Mouse (Mus musculus): Measurements from ENCODE around the gene Gpt2. TPM values are rescaled to one million over a fixed set of nuclear protein-coding genes. Genes with fewer than 3 reads are reported as not detected.
A peak's percentile ranks its signal among the peaks of the same experiment; 100 is the strongest.

The Gpt2 gene
- polyA plus RNA-seq, 1 experiment from 2014 or later, result 25.7 TPM

DNA sequence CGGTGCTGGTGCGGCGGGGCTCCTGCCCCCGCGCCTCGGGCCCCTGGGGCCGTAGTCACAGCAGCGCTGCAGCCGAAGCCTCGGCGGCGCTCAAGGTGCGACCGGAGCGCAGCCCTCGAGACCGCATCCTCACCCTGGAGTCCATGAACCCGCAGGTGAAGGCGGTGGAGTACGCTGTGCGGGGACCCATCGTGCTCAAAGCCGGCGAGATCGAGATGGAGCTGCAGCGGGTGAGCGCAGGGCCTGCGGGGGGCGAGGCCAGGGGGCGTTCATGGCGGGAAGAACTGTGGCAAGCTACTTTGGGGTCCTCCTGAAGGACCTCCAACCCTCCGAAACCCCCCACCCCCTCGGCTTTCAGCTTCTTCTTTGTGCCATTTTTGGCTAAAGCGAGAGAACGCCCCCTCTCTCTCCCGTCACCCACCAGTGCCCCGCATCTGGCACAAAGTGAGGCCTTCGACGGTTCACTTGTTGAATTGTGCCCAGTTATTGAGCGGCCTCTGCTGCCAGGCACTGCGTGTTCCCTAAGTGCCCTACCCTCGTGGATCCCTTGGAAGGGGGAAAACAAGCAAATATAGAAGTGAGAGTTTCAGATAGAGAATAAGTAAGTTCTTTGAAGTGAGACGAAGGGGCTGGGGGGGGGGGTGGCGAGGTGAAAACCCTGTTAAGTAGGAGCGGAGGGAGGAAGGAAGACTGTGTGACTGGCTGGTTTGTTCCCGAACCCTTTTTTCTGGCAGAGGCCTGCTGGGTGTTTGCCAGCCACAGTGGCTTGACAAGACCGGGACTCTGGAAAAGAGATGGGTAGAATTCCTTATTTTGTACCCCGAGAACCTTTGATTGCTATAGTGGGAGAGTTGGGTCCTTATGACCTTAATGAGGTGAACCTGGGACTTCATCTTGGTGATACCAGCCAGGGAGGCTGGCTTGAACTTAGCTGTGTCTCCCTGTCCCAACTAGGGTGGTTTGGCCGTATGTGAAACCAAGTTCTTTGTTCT is 860 bp downstream of the Gpt2 start:
- Histone ChIP-seq H3K4me2 (peak overlapping the region; percentile 99), H3K9me3 (ENCODE audit: control insufficient read depth, low read length) (no peaks in the 10 kb centered on the region), H3K4me1 (replicated peaks; ENCODE audit: control insufficient read depth, insufficient read depth, low read length) (peaks cover 11% of the 10 kb centered on the region), H3K9ac (ENCODE audit: low read depth, low read length) (peak overlapping the region; percentile 66), H3K27me3 (replicated peaks; ENCODE audit: control insufficient read depth, insufficient read depth, low read length) (no peaks in the 10 kb centered on the region), H3K36me3 (ENCODE audit: control insufficient read depth, insufficient read depth, low read length) (no peaks in the 10 kb centered on the region; the same call in 1 of the 2 replicates), H3K4me3 (ENCODE audit: low read depth, low read length) (peak overlapping the region; percentile 82), H3K27ac (ENCODE audit: low read depth, low read length) (no peak overlapping the region)
- ATAC-seq (replicated peaks; ENCODE audit: low FRiP score) (no peak), DNase-seq (ENCODE audit: low spot score) (peak; percentile 49)
- 11% methylated on average over 46 of the region's 49 CpGs for WGBS

DNA sequence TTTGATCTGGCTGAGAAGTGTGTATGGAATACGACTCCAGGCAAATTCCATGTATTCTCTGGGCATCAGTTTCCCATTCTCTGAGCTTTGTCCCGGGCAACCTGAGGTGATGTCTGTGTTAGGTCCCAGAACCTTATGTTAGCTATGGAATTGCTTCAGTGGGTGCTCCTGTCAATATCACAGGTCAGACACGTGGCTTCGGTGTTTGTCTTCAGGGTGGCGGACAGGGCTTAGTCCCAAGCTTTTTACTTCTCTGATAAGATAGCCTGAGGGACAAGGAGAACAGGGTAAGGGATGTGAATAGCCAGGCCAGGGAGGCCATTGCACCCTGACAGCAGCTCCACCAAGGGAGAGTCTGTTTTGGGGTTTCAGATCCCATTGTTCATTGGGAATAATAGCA is 3.7 kb downstream of the Gpt2 start:
- no peak overlapping the region for H3K4me3 ChIP-seq (ENCODE audit: low read depth, low read length)
- WGBS, result 69% methylated on average over 5 of the region's 5 CpGs
- H3K4me1 ChIP-seq (replicated peaks; ENCODE audit: control insufficient read depth, insufficient read depth, low read length), result peaks cover 15% of the 10 kb centered on the region
- no peaks in the 10 kb centered on the region; the same call in 1 of the 2 replicates for H3K36me3 ChIP-seq (ENCODE audit: control insufficient read depth, insufficient read depth, low read length)
- no peak for ATAC-seq (replicated peaks; ENCODE audit: low FRiP score)
- H3K4me2 ChIP-seq, result no peak overlapping the region
- no peak for DNase-seq (ENCODE audit: low spot score)
- no peaks in the 10 kb centered on the region for H3K9me3 ChIP-seq (ENCODE audit: control insufficient read depth, low read length)
- H3K9ac ChIP-seq (ENCODE audit: low read depth, low read length), result no peak overlapping the region
- H3K27ac ChIP-seq (ENCODE audit: low read depth, low read length), result no peak overlapping the region
- no peaks in the 10 kb centered on the region for H3K27me3 ChIP-seq (replicated peaks; ENCODE audit: control insufficient read depth, insufficient read depth, low read length)

DNA sequence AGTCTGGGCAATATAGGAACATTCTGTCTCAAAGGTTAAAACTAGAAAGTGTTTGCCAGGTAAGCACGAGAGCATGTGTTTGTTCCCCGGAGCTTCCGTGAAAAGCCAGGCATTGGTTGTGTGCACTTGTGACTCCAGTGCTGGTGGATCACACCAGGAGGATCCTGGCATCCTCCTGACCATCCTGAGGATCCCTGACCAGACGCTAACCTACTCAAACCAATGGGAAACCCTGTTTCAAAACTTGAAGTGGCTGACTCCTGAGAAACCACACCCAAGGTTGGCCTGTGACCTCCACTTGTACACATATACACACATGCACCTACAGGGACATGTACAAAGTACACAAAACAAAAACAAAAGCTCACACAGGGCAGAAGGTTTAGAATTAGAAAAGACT is 4.4 kb downstream of the Gpt2 start:
- ATAC-seq (replicated peaks; ENCODE audit: low FRiP score) (no peak), DNase-seq (ENCODE audit: low spot score) (no peak)
- H3K4me1 ChIP-seq (replicated peaks; ENCODE audit: control insufficient read depth, insufficient read depth, low read length), result peaks cover 15% of the 10 kb centered on the region
- H3K27ac ChIP-seq (ENCODE audit: low read depth, low read length), result no peak overlapping the region
- no peak overlapping the region for H3K4me3 ChIP-seq (ENCODE audit: low read depth, low read length)
- 85% methylated on average over 4 of the region's 4 CpGs for WGBS
- H3K9me3 ChIP-seq (ENCODE audit: control insufficient read depth, low read length), result no peaks in the 10 kb centered on the region
- H3K9ac ChIP-seq (ENCODE audit: low read depth, low read length), result no peak overlapping the region
- no peaks in the 10 kb centered on the region; the same call in 1 of the 2 replicates for H3K36me3 ChIP-seq (ENCODE audit: control insufficient read depth, insufficient read depth, low read length)
- H3K27me3 ChIP-seq (replicated peaks; ENCODE audit: control insufficient read depth, insufficient read depth, low read length), result no peaks in the 10 kb centered on the region
- no peak overlapping the region for H3K4me2 ChIP-seq

DNA sequence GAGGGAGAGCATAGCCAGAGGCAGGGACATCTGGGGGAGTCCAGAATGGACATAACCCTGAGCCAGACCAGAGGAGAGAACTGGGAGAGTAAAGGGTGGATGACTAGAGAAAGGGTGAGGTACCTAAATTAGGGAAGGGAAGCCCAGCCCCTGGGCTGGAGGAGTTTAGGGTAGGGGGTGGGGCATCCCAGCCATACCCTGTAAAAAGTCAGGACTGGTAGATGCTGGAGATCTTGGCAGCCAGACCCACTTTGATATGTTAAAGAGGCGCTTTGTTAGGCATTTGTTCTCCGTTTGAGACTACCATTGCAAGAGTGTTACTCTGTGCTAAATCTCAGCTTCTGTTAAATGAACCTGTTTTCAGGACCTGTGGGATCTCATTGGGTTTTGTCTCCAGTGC is 6.2 kb downstream of the Gpt2 start:
- Histone ChIP-seq H3K4me3 (ENCODE audit: low read depth, low read length) (no peak overlapping the region), H3K9me3 (ENCODE audit: control insufficient read depth, low read length) (no peaks in the 10 kb centered on the region), H3K27me3 (replicated peaks; ENCODE audit: control insufficient read depth, insufficient read depth, low read length) (no peaks in the 10 kb centered on the region), H3K36me3 (ENCODE audit: control insufficient read depth, insufficient read depth, low read length) (no peaks in the 10 kb centered on the region; the same call in 1 of the 2 replicates), H3K4me1 (replicated peaks; ENCODE audit: control insufficient read depth, insufficient read depth, low read length) (peaks cover 9% of the 10 kb centered on the region; the same call in 1 of the 2 replicates), H3K4me2 (no peak overlapping the region), H3K27ac (ENCODE audit: low read depth, low read length) (no peak overlapping the region), H3K9ac (ENCODE audit: low read depth, low read length) (no peak overlapping the region)
- ATAC-seq (replicated peaks; ENCODE audit: low FRiP score) (no peak), DNase-seq (ENCODE audit: low spot score) (no peak)
- 48% methylated on average over 2 of the region's 2 CpGs for WGBS

DNA sequence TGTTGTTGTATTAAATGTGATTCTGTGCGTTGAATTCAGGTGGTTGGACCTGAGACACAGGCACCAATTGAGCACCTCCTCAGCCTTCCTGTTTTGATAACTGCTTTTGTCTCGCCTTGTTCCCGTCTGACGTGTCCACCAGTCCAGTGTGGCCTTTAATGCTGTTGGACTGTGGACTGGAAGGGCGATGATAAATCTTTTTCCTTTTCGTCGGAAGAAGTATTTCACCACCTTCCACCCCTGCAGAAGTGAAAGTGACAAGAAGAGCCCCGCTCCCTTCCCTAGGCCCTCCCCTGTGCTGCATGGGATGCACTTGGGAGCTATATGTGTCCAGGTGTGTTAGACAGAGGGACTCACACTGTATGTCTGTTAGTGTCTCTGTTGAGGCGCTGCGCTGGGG is 8.1 kb downstream of the Gpt2 start:
- 79% methylated on average over 10 of the region's 10 CpGs for WGBS
- Histone ChIP-seq H3K4me2 (no peak overlapping the region), H3K4me3 (ENCODE audit: low read depth, low read length) (no peak overlapping the region), H3K27ac (ENCODE audit: low read depth, low read length) (no peak overlapping the region), H3K36me3 (ENCODE audit: control insufficient read depth, insufficient read depth, low read length) (no peaks in the 10 kb centered on the region; the same call in 1 of the 2 replicates), H3K4me1 (replicated peaks; ENCODE audit: control insufficient read depth, insufficient read depth, low read length) (peaks cover 3% of the 10 kb centered on the region; the same call in 1 of the 2 replicates), H3K9me3 (ENCODE audit: control insufficient read depth, low read length) (no peaks in the 10 kb centered on the region), H3K9ac (ENCODE audit: low read depth, low read length) (no peak overlapping the region), H3K27me3 (replicated peaks; ENCODE audit: control insufficient read depth, insufficient read depth, low read length) (no peaks in the 10 kb centered on the region)
- DNase-seq (ENCODE audit: low spot score) (no peak), ATAC-seq (replicated peaks; ENCODE audit: low FRiP score) (no peak)

DNA sequence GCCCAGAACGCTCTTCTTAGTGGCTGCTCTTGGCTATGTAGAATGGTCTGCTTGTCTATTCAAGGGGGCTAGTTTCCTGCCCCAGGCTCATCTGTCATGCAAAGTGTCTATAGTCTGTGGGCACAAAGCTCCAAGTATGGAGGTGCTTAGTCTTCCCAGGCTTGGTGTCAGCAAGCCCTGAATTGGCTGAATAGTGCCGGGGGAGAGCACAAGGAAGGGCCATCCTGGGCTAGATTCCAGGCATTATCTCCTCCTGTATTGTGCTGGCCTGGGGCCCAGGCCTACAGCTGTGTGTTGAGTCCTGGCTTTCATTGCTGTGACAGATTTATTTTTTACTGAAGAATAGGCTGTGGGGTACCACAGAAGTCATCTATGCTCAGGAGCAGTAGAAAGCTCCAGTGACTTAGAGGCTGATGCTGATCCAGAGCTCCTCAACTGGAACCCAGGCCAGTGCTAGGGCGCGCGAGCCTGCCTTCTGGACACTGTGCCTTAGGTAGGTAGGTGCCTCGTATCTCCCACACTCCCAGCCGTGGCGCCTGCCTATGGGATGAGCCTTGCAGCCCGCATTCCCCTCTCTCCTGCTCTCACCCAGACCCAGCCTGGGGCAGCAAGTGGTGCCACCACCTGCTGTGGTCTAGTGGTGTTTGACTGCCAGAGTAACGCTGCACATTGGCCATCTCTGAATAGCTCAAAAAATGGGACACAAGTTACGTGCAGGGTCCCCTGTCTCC is 8.7 kb downstream of the Gpt2 start:
- DNase-seq (ENCODE audit: low spot score) (no peak), ATAC-seq (replicated peaks; ENCODE audit: low FRiP score) (no peak)
- Histone ChIP-seq H3K4me1 (replicated peaks; ENCODE audit: control insufficient read depth, insufficient read depth, low read length) (peaks cover 3% of the 10 kb centered on the region; the same call in 1 of the 2 replicates), H3K9ac (ENCODE audit: low read depth, low read length) (no peak overlapping the region), H3K36me3 (ENCODE audit: control insufficient read depth, insufficient read depth, low read length) (no peaks in the 10 kb centered on the region; the same call in 1 of the 2 replicates), H3K27ac (ENCODE audit: low read depth, low read length) (no peak overlapping the region), H3K9me3 (ENCODE audit: control insufficient read depth, low read length) (no peaks in the 10 kb centered on the region), H3K27me3 (replicated peaks; ENCODE audit: control insufficient read depth, insufficient read depth, low read length) (no peaks in the 10 kb centered on the region), H3K4me2 (no peak overlapping the region), H3K4me3 (ENCODE audit: low read depth, low read length) (no peak overlapping the region)
- WGBS, result 84% methylated on average over 11 of the region's 11 CpGs

DNA sequence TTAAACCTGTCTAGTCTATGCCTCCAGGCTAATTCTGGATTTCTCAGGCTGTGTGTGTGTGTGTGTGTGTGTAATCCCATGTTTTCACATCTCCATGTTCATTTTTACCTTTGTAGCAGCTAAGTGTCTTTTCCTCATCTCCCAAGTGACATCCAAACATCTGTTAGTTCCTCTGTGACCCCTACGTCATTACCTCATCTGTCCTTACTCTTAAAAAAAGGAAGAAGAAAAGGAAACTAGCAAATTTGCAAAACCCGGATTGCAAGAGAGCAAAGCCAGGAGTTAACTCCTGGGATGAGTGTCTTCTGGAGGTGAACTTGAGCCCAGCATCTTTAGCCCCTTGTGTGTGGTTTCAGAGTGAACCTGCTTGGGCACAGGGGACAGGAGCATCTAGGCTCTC is 10.0 kb downstream of the Gpt2 start:
- ATAC-seq (replicated peaks; ENCODE audit: low FRiP score), result no peak
- WGBS, result 50% methylated on average over 2 of the region's 2 CpGs
- no peak overlapping the region for H3K4me2 ChIP-seq

DNA sequence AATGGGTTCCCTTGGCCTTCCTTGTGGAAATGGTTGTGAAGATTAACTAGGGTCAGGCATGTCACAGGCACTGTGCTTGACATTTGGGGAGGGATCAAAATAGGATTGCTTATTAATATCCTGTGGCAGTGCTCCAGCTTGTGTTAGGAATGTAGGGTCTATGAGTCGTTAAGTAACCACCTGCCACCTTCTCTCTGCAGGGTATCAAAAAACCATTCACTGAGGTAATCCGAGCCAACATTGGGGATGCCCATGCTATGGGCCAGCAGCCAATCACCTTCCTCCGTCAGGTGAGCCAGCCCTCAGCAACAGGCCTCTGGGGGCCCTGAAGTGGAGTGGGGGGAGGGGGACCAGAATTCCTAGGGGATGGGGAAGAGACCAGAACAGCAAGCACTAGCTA is 10.7 kb downstream of the Gpt2 start:
- Histone ChIP-seq H3K4me3 (ENCODE audit: low read depth, low read length) (no peak overlapping the region), H3K27me3 (replicated peaks; ENCODE audit: control insufficient read depth, insufficient read depth, low read length) (no peaks in the 10 kb centered on the region), H3K27ac (ENCODE audit: low read depth, low read length) (no peak overlapping the region), H3K9ac (ENCODE audit: low read depth, low read length) (no peak overlapping the region), H3K4me2 (no peak overlapping the region), H3K4me1 (replicated peaks; ENCODE audit: control insufficient read depth, insufficient read depth, low read length) (peaks cover 3% of the 10 kb centered on the region; the same call in 1 of the 2 replicates), H3K36me3 (ENCODE audit: control insufficient read depth, insufficient read depth, low read length) (no peaks in the 10 kb centered on the region), H3K9me3 (ENCODE audit: control insufficient read depth, low read length) (no peaks in the 10 kb centered on the region)
- ATAC-seq (replicated peaks; ENCODE audit: low FRiP score) (no peak), DNase-seq (ENCODE audit: low spot score) (no peak)
- WGBS, result 74% methylated on average over 3 of the region's 3 CpGs

More for the DNA sequence above, 10.0 kb downstream of the Gpt2 start:
- Histone ChIP-seq H3K4me1 (replicated peaks; ENCODE audit: control insufficient read depth, insufficient read depth, low read length) (peaks cover 3% of the 10 kb centered on the region; the same call in 1 of the 2 replicates), H3K9me3 (ENCODE audit: control insufficient read depth, low read length) (no peaks in the 10 kb centered on the region), H3K27me3 (replicated peaks; ENCODE audit: control insufficient read depth, insufficient read depth, low read length) (no peaks in the 10 kb centered on the region), H3K4me3 (ENCODE audit: low read depth, low read length) (no peak overlapping the region), H3K36me3 (ENCODE audit: control insufficient read depth, insufficient read depth, low read length) (no peaks in the 10 kb centered on the region), H3K9ac (ENCODE audit: low read depth, low read length) (no peak overlapping the region), H3K27ac (ENCODE audit: low read depth, low read length) (no peak overlapping the region)
- no peak for DNase-seq (ENCODE audit: low spot score)
